ENCODE assay signal across 11 mouse cellular contexts in the genomic region with DNA sequence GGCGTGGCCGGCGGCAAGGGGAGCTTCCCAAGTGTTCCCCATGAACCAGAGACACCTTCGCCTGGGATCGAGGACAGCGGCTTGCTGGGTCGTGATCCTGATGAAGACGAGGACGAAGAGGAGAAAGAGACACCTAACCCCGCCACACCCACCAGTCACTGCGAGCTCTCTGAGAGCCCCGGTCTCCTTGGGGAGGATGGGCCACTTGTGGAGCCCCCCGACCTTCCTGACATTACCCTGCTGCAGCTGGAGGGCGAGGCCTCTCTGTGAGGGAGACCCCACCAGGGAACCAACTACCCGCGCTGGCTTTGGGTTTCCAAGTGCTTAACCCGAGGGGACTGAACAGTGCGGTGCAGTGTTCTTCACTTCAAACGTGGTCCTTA. TPM values are rescaled to one million over a fixed set of nuclear protein-coding genes. Genes with fewer than 3 reads are reported as not detected.
DNase-seq lines count a peak whose midpoint lies in the region; ATAC-seq and TF ChIP-seq lines count a peak whose summit lies in the region.
"Had no signal": no experiment of that assay in that cellular context is flagged by ENCODE, and none has a peak within 500 bp of the region (broad histone marks: within the 10 kb centered on the region; RNA-seq: fewer than 3 reads in every experiment).

No protein-coding gene starts in this region.

- H3K27ac ChIP-seq in gastrocnemius, adult 2 months = no peak overlapping the region
- no peak overlapping the region for H3K27ac ChIP-seq in stomach, embryonic 15.5 days
- H3K27ac ChIP-seq in stomach, postnatal 0 days (replicated peaks) = no peak overlapping the region
- no peak overlapping the region for H3K27ac ChIP-seq in limb, embryonic 11.5 days (replicated peaks; ENCODE audit: low read depth, low read length)

- peaks cover 13% of the 10 kb centered on the region; the same call in 1 of the 2 replicates for H3K4me1 ChIP-seq in stomach, embryonic 15.5 days
- H3K4me1 ChIP-seq in stomach, postnatal 0 days (replicated peaks; ENCODE audit: control insufficient read depth, insufficient read depth) = no peaks in the 10 kb centered on the region
- H3K4me1 ChIP-seq in limb, embryonic 11.5 days (ENCODE audit: control insufficient read depth, insufficient read depth, low read length) = peaks cover 10% of the 10 kb centered on the region; the same call in 1 of the 2 replicates

- intact Hi-C loops in gastrocnemius, adult 2 months (cut with DNase I) = no loop called here

- no peak for TF ChIP-seq CTCF in gastrocnemius, adult 2 months (IDR thresholded peaks at IDR 0.05)
- no peak for TF ChIP-seq CTCF in stomach, postnatal 0 days (IDR thresholded peaks at IDR 0.05; ENCODE audit: low read depth)

- no peak for DNase-seq in gastrocnemius, adult 2 months
- DNase-seq in gastrocnemius, postnatal 25 days = no peak
- no peak for DNase-seq in stomach, postnatal 0 days (ENCODE audit: low spot score)
- no peak for DNase-seq in limb, embryonic 11.5 days (ENCODE audit: low spot score)
- DNase-seq in testis, postnatal 10 days (ENCODE audit: low spot score) = peak; percentile 47
- DNase-seq in frontal cortex, postnatal 10 days (ENCODE audit: low spot score in 2 of 2) = no peak
- no peak for DNase-seq in layer of hippocampus, adult 11-12 months (ENCODE audit: low spot score)

- peak overlapping the region; percentile 71 for H3K4me3 ChIP-seq in gastrocnemius, adult 2 months
- H3K4me3 ChIP-seq in stomach, embryonic 15.5 days (replicated peaks) = no peak overlapping the region
- no peak overlapping the region for H3K4me3 ChIP-seq in stomach, postnatal 0 days (ENCODE audit: low read depth, low read length)
- H3K4me3 ChIP-seq in limb, embryonic 11.5 days (ENCODE audit: low read depth, low read length) = peak overlapping the region; percentile 48; the same call in 1 of the 2 replicates

- no peaks in the 10 kb centered on the region for H3K36me3 ChIP-seq in stomach, embryonic 15.5 days
- H3K36me3 ChIP-seq in stomach, postnatal 0 days (ENCODE audit: control insufficient read depth, insufficient read depth, low read length) = no peaks in the 10 kb centered on the region
- H3K36me3 ChIP-seq in limb, embryonic 11.5 days (ENCODE audit: control insufficient read depth, insufficient read depth, low read length) = no peaks in the 10 kb centered on the region

- H3K4me2 ChIP-seq in stomach, embryonic 15.5 days = peak overlapping the region; percentile 61; the same call in 1 of the 2 replicates
- H3K4me2 ChIP-seq in stomach, postnatal 0 days (replicated peaks; ENCODE audit: low read depth) = no peak overlapping the region
- H3K4me2 ChIP-seq in limb, embryonic 11.5 days (ENCODE audit: low read depth, severe bottlenecking) = no peak overlapping the region

- H3K27me3 ChIP-seq in stomach, embryonic 15.5 days (replicated peaks) = peaks cover 76% of the 10 kb centered on the region
- peaks cover 9% of the 10 kb centered on the region; the same call in 1 of the 2 replicates for H3K27me3 ChIP-seq in stomach, postnatal 0 days (ENCODE audit: control insufficient read depth, insufficient read depth, low read length)
- H3K27me3 ChIP-seq in limb, embryonic 11.5 days (ENCODE audit: control insufficient read depth, insufficient read depth, low read length) = peaks cover 41% of the 10 kb centered on the region

- no peak overlapping the region for H3K9ac ChIP-seq in stomach, embryonic 15.5 days
- no peak overlapping the region for H3K9ac ChIP-seq in stomach, postnatal 0 days (ENCODE audit: low read length)
- H3K9ac ChIP-seq in limb, embryonic 11.5 days (ENCODE audit: low read length) = no peak overlapping the region; the same call in 1 of the 2 replicates

- no peak for TF ChIP-seq EP300 in stomach, postnatal 0 days (optimal IDR thresholded peaks at IDR 0.05)

- ATAC-seq in stomach, embryonic 15.5 days (ENCODE audit: insufficient read depth, low FRiP score, low read depth) = no peak
- no peak for ATAC-seq in stomach, postnatal 0 days (ENCODE audit: low FRiP score, low TSS enrichment)
- no peak for ATAC-seq in limb, embryonic 11.5 days (ENCODE audit: insufficient number of reproducible peaks, low FRiP score, low TSS enrichment, low read depth)

- 6% methylated on average over 19 of the region's 19 CpGs for WGBS in stomach, embryonic 15.5 days
- 8% methylated on average over 19 of the region's 19 CpGs for WGBS in stomach, postnatal 0 days
- 6% methylated on average over 19 of the region's 19 CpGs for WGBS in limb, embryonic 11.5 days

- H3K9me3 ChIP-seq in stomach, embryonic 15.5 days = no peaks in the 10 kb centered on the region
- no peaks in the 10 kb centered on the region for H3K9me3 ChIP-seq in stomach, postnatal 0 days (ENCODE audit: control insufficient read depth, low read length)
- no peaks in the 10 kb centered on the region for H3K9me3 ChIP-seq in limb, embryonic 11.5 days (ENCODE audit: control insufficient read depth, low read length)

RNA-seq across cellular contexts. Expression of a gene that starts 1.7 kb away (rescaled TPM):
- total RNA-seq in gastrocnemius, adult 2 months (2021) = not detected
- total RNA-seq in gastrocnemius, postnatal 25 days (2021) = not detected
- polyA plus RNA-seq in stomach, embryonic 15.5 days (2015; fragmentation: Nextera tagmentation; extraction: Ambion mirVana) = 1.6 and 2.0 TPM in 2 replicates
- 0.92 and 0.95 TPM in 2 replicates for polyA plus RNA-seq in stomach, postnatal 0 days (2015; fragmentation: Nextera tagmentation; extraction: Ambion mirVana)
- 0.40 and 0.70 TPM in 2 replicates for polyA plus RNA-seq in limb, embryonic 11.5 days (2014; fragmentation: Nextera tagmentation; extraction: Ambion mirVana)
- total RNA-seq: common myeloid progenitor, adult 5-6 weeks had no signal

RNA-seq across cellular contexts. Expression of a gene that starts 3.2 kb away (rescaled TPM):
- 100 to 1,000 TPM in 1 of 2 experiments, 10 to 100 TPM in 1; 97.8 to 124 TPM for total RNA-seq in gastrocnemius, adult 2 months (2021)
- total RNA-seq in gastrocnemius, postnatal 25 days (2021) = 100 to 1,000 TPM; 102 to 145 TPM
- 42.8 and 43.7 TPM in 2 replicates for polyA plus RNA-seq in stomach, embryonic 15.5 days (2015; fragmentation: Nextera tagmentation; extraction: Ambion mirVana)
- 31.3 and 31.9 TPM in 2 replicates for polyA plus RNA-seq in stomach, postnatal 0 days (2015; fragmentation: Nextera tagmentation; extraction: Ambion mirVana)
- polyA plus RNA-seq in limb, embryonic 11.5 days (2014; fragmentation: Nextera tagmentation; extraction: Ambion mirVana) = 47.1 and 47.2 TPM in 2 replicates

RNA-seq across cellular contexts. Expression of a gene that starts 26.7 kb away (rescaled TPM):
- not detected for total RNA-seq in gastrocnemius, adult 2 months (2021)
- total RNA-seq in gastrocnemius, postnatal 25 days (2021) = not detected
- polyA plus RNA-seq in stomach, embryonic 15.5 days (2015; fragmentation: Nextera tagmentation; extraction: Ambion mirVana) = not detected in 2 replicates
- polyA plus RNA-seq in stomach, postnatal 0 days (2015; fragmentation: Nextera tagmentation; extraction: Ambion mirVana) = not detected in 2 replicates
- not detected in 2 replicates for polyA plus RNA-seq in limb, embryonic 11.5 days (2014; fragmentation: Nextera tagmentation; extraction: Ambion mirVana)
- total RNA-seq: common myeloid progenitor, adult 5-6 weeks; left cerebral cortex, postnatal 25 days had no signal
- polyA plus RNA-seq: gonadal fat pad, adult 2 months had no signal

RNA-seq across cellular contexts. Expression of a gene that starts 52.2 kb away (rescaled TPM):
- not detected for total RNA-seq in gastrocnemius, adult 2 months (2021)
- total RNA-seq in gastrocnemius, postnatal 25 days (2021) = not detected
- not detected in 2 replicates for polyA plus RNA-seq in stomach, embryonic 15.5 days (2015; fragmentation: Nextera tagmentation; extraction: Ambion mirVana)
- not detected in 2 replicates for polyA plus RNA-seq in stomach, postnatal 0 days (2015; fragmentation: Nextera tagmentation; extraction: Ambion mirVana)
- not detected in 2 replicates for polyA plus RNA-seq in limb, embryonic 11.5 days (2014; fragmentation: Nextera tagmentation; extraction: Ambion mirVana)
- total RNA-seq: common myeloid progenitor, adult 5-6 weeks; left cerebral cortex, postnatal 25 days had no signal
- polyA plus RNA-seq: gonadal fat pad, adult 2 months had no signal

RNA-seq across cellular contexts. Expression of a gene that starts 52.2 kb away (rescaled TPM):
- not detected for total RNA-seq in gastrocnemius, adult 2 months (2021)
- total RNA-seq in gastrocnemius, postnatal 25 days (2021) = not detected
- not detected in 2 replicates for polyA plus RNA-seq in stomach, embryonic 15.5 days (2015; fragmentation: Nextera tagmentation; extraction: Ambion mirVana)
- not detected in 2 replicates for polyA plus RNA-seq in stomach, postnatal 0 days (2015; fragmentation: Nextera tagmentation; extraction: Ambion mirVana)
- polyA plus RNA-seq in limb, embryonic 11.5 days (2014; fragmentation: Nextera tagmentation; extraction: Ambion mirVana) = not detected in 2 replicates
- total RNA-seq: common myeloid progenitor, adult 5-6 weeks had no signal
- polyA plus RNA-seq: gonadal fat pad, adult 2 months had no signal

Comparison
In these comparisons a context has a peak if more than half of its experiments do, and no peak if none do; other contexts are left out.
1. H3K4me3 ChIP-seq: peak in gastrocnemius, adult 2 months (single experiment) and limb, embryonic 11.5 days (single experiment); none in stomach, embryonic 15.5 days (single experiment) and stomach, postnatal 0 days (single experiment).